Mouse (Mus musculus) right cerebral cortex, postnatal 4 days (tissue): ENCODE measurements at regions not wholly inside any gene's neighbourhood (a gene's known extent, or its start where the extent isn't known, plus 50 kb on each side); places are given as distances from the start of the nearest gene placed in this dataset.

Experiments used
- DNase-seq: peaks from one replicate; pipeline ENCODE4 v3.0.0-alpha.2; 2022

DNA sequence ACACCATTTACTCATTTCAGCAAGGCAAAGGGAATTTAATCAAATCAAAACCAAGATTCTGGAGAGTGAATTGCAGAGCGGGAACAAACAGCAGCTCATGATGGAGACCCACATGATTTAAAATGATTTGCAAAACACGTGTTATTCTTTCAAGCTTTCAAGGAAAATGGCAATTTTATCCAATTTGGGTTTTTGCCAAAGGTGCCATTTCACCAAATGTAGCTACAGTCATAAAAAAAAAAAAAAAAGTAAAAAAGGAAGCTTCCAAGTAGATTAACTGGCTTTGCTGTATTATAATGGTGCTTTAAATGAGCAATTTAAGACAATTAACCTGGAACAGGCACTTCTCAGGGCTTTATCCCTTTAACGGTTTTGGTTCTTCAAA, 1052.7 kb downstream of the 5730522E02Rik start:
- no peak for DNase-seq

DNA sequence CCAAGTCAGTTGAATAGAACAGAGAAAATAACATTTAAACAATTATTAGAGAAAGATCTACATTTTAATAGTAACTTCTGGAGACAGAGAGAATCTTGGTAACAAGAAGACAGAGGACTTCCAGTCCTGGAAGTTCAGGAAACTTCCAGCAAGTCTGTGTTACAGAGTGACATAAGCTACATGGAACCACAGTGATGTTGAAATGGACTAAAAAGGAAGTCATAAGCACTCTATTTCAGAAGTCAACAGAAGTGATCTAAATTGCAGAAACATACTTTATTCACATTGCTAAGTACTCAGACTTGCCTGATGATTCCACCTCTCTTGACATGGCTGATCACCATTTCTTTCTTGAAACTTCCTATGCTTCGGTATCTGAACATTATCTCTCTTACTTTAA, 1051.7 kb downstream of the 5730522E02Rik start:
- DNase-seq: no peak

DNA sequence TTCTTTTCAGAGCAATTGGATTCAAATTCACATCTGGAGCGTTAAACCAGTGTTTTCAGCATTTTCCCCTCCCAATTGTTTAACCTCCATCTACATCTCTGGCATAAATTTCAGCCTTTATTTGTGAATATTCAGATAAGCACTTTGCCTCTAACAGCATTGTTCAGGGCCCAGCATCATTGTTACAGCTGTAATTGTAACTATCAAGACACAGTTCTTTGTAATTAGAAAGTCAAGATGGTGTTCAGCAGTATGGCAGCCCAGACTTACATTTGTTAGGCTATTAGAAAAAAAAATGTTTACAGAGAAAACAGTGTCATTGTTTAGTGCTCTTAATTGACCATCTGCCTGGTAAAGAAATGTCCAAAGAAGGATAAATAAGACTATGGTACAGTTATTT, 1042.6 kb downstream of the 5730522E02Rik start:
- DNase-seq: no peak

GRCm38 (mm10) chr11:25171048-25171447, 1039.5 kb downstream of the 5730522E02Rik start:
- DNase-seq: no peak
